Mouse (Mus musculus) forebrain, embryonic 14.5 days (tissue): ENCODE measurements at regions not wholly inside any gene's neighbourhood (a gene's known extent, or its start where the extent isn't known, plus 50 kb on each side); places are given as distances from the start of the nearest gene placed in this dataset.

Experiments
- ATAC-seq: fragments of 200-750 bp; cut with Nextera tagmentation; 2 replicates; pipeline ENCODE4 v1.8.0; 2017; ENCODE audit warnings: mild to moderate bottlenecking, moderate library complexity
- DNase-seq: peaks from one replicate; pipeline ENCODE4 v3.0.0-alpha.2; 2015; ENCODE audit warnings: low spot score
- H3K27ac ChIP-seq: fragments of 300-500 bp; sonication (generic); 2 replicates; pipeline ENCODE4 v1.5.1; 2014; ENCODE audit warnings: low read depth, mild to moderate bottlenecking, control low read depth, low read length, moderate library complexity
- H3K27me3 ChIP-seq: fragments of 300-500 bp; sonication (generic); replicated peaks from 2 replicates; pipeline ENCODE4 v1.6.1; 2014; ENCODE audit warnings: low read length, control low read depth, mixed read lengths; ENCODE audit not compliant: control insufficient read depth, insufficient read depth
- H3K36me3 ChIP-seq: fragments of 300-500 bp; sonication (generic); 2 replicates; pipeline ENCODE4 v1.6.1; 2014; ENCODE audit warnings: low read length, control low read depth; ENCODE audit not compliant: control insufficient read depth, insufficient read depth
- H3K4me1 ChIP-seq: fragments of 300-500 bp; sonication (generic); 2 replicates; pipeline ENCODE4 v1.6.1; 2014; ENCODE audit warnings: antibody characterized with exemption, low read length, control low read depth; ENCODE audit not compliant: control insufficient read depth, insufficient read depth
- H3K4me2 ChIP-seq: fragments of 300-500 bp; sonication (generic); 2 replicates; pipeline ENCODE4 v1.6.1; 2014; ENCODE audit warnings: mild to moderate bottlenecking, control low read depth, low read length
- H3K4me3 ChIP-seq: fragments of 300-500 bp; sonication (generic); 2 replicates; pipeline ENCODE4 v1.5.1; 2014; ENCODE audit warnings: low read depth, low read length, control low read depth
- H3K9ac ChIP-seq: fragments of 300-500 bp; sonication (generic); 2 replicates; pipeline ENCODE4 v1.6.1; 2014; ENCODE audit warnings: mild to moderate bottlenecking, low read length, control low read depth, moderate library complexity
- H3K9me3 ChIP-seq: fragments of 300-500 bp; sonication (generic); replicated peaks from 2 replicates; pipeline ENCODE4 v1.6.1; 2016; ENCODE audit warnings: low read length, control low read depth, mixed read lengths; ENCODE audit not compliant: control insufficient read depth
- WGBS: fragments of 180-500 bp; shearing (Covaris S2); extraction: QIAGEN DNeasy Blood & Tissue Kit; methylation state at CpG from one replicate; pipeline ENCODE4 v1.1.7; 2014; 5-methylcytosine and 5-hydroxymethylcytosine counted together

GRCm38 (mm10) chr7:129938141-129938540, 346.5 kb downstream of the Wdr11 start:
- no peak overlapping the region for H3K4me2 ChIP-seq
- 87% methylated on average over 10 of the region's 10 CpGs for WGBS
- no peaks in the 10 kb centered on the region for H3K27me3 ChIP-seq
- ATAC-seq (no peak), DNase-seq (no peak)
- H3K9ac ChIP-seq, result no peak overlapping the region
- H3K4me3 ChIP-seq, result no peak overlapping the region
- H3K27ac ChIP-seq, result no peak overlapping the region
- no peaks in the 10 kb centered on the region for H3K9me3 ChIP-seq
- H3K36me3 ChIP-seq, result no peaks in the 10 kb centered on the region
- H3K4me1 ChIP-seq, result no peaks in the 10 kb centered on the region

DNA sequence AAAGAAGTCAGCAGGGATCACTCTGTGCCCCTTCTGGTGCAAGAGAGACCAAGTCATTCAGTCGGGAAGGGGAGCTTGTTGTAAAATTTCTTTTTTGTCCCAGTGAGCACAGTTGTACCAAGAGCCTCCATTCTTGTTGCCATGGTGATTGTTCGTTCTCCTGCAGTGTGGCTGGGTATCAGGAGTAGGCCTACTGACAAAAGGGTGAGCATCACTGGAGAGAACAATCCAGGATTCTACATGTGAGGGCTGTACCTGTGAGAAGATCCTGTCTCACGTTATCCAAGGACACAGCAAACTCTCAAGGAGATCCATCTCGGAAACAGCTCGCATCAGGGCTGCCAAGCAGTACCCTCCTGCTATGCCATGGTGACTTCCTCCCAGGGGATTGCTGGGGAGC, 347.6 kb downstream of the Wdr11 start:
- H3K4me2 ChIP-seq, result no peak overlapping the region
- H3K27ac ChIP-seq, result no peak overlapping the region
- ATAC-seq (no peak), DNase-seq (no peak)
- H3K36me3 ChIP-seq, result no peaks in the 10 kb centered on the region
- no peak overlapping the region for H3K9ac ChIP-seq
- H3K9me3 ChIP-seq, result no peaks in the 10 kb centered on the region
- no peaks in the 10 kb centered on the region for H3K27me3 ChIP-seq
- no peak overlapping the region for H3K4me3 ChIP-seq
- 80% methylated on average over 5 of the region's 5 CpGs for WGBS
- no peaks in the 10 kb centered on the region for H3K4me1 ChIP-seq

- 89% methylated on average over 9 of the region's 9 CpGs for WGBS
- Histone ChIP-seq H3K9ac (no peak overlapping the region), H3K36me3 (no peaks in the 10 kb centered on the region), H3K4me1 (no peaks in the 10 kb centered on the region), H3K4me3 (no peak overlapping the region), H3K27me3 (no peaks in the 10 kb centered on the region), H3K9me3 (no peaks in the 10 kb centered on the region), H3K27ac (no peak overlapping the region), H3K4me2 (no peak overlapping the region)
- DNase-seq, result no peak
- no peak for ATAC-seq
Measured at GRCm38 (mm10) chr7:129941311-129942029, 349.8 kb downstream of the Wdr11 start.

- 69% methylated on average over 8 of the region's 8 CpGs for WGBS
- no peak overlapping the region for H3K9ac ChIP-seq
- DNase-seq (no peak), ATAC-seq (no peak)
- H3K36me3 ChIP-seq, result no peaks in the 10 kb centered on the region
- no peaks in the 10 kb centered on the region for H3K27me3 ChIP-seq
- no peak overlapping the region for H3K4me2 ChIP-seq
- H3K9me3 ChIP-seq, result no peaks in the 10 kb centered on the region
- H3K27ac ChIP-seq, result no peak overlapping the region
- H3K4me3 ChIP-seq, result no peak overlapping the region
- no peaks in the 10 kb centered on the region for H3K4me1 ChIP-seq
Measured at GRCm38 (mm10) chr7:129948613-129949110, 357.0 kb downstream of the Wdr11 start.

DNA sequence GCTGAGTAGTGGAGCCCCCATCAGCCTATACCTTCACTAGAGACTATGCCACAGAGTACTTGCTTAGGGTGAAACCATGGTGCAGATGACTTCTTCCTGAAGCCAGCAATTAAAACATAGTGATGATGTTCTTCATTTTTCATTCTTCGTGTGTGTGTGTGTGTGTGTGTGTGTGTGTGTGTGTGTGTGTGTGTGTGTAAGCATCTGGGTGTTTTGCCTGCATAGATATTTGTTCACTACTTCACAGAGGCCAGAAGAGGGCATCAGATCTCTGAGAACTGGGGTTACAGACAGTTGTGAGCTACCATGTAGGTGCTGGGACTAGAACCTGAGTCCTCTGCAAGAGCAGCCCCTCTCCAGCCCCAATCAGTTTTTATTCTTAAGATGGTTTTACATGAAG, 358.8 kb downstream of the Wdr11 start:
- DNase-seq (no peak), ATAC-seq (no peak)
- Histone ChIP-seq H3K27ac (no peak overlapping the region), H3K9me3 (no peaks in the 10 kb centered on the region), H3K4me1 (no peaks in the 10 kb centered on the region), H3K36me3 (no peaks in the 10 kb centered on the region), H3K4me2 (no peak overlapping the region), H3K4me3 (no peak overlapping the region), H3K27me3 (no peaks in the 10 kb centered on the region), H3K9ac (no peak overlapping the region)
- 83% methylated on average over 1 of the region's 1 CpGs for WGBS

GRCm38 (mm10) chr7:129958379-129958778, 366.7 kb downstream of the Wdr11 start:
- Histone ChIP-seq H3K9ac (no peak overlapping the region), H3K27ac (no peak overlapping the region), H3K36me3 (no peaks in the 10 kb centered on the region), H3K4me2 (no peak overlapping the region), H3K9me3 (no peaks in the 10 kb centered on the region), H3K27me3 (no peaks in the 10 kb centered on the region), H3K4me3 (no peak overlapping the region), H3K4me1 (peaks cover 12% of the 10 kb centered on the region; the same call in 1 of the 2 replicates)
- DNase-seq (no peak), ATAC-seq (no peak)
- WGBS, result 27% methylated on average over 3 of the region's 3 CpGs

DNA sequence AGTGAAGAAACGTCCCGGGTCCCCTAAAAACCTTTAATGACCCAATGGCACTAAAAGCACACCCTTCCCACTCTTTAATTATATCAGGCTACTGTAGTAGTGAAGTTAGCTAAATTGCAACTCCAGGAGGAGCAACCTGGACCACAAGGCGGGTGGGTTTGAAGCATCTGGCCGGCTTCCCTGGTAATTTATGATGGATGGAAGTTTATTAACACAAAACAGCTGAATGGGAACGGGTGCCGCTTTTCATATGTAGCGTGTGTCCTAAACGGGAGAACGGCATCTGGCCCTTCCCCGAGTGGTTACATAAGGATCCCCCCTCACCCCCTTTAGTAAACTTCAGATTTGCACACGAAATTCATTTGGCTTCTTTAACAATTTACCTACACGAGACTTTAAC, 370.9 kb downstream of the Wdr11 start:
- Histone ChIP-seq H3K9ac (no peak overlapping the region), H3K4me1 (peaks cover 12% of the 10 kb centered on the region; the same call in 1 of the 2 replicates), H3K36me3 (no peaks in the 10 kb centered on the region), H3K27ac (no peak overlapping the region), H3K27me3 (no peaks in the 10 kb centered on the region), H3K4me2 (no peak overlapping the region), H3K4me3 (no peak overlapping the region), H3K9me3 (no peaks in the 10 kb centered on the region)
- peak; percentile 43 for DNase-seq
- no peak for ATAC-seq
- 27% methylated on average over 12 of the region's 12 CpGs for WGBS

- ATAC-seq (no peak), DNase-seq (no peak)
- Histone ChIP-seq H3K9ac (no peak overlapping the region), H3K27ac (no peak overlapping the region), H3K4me3 (no peak overlapping the region), H3K36me3 (no peaks in the 10 kb centered on the region), H3K27me3 (no peaks in the 10 kb centered on the region), H3K4me2 (no peak overlapping the region), H3K4me1 (peaks cover 12% of the 10 kb centered on the region; the same call in 1 of the 2 replicates), H3K9me3 (no peaks in the 10 kb centered on the region)
- 85% methylated on average over 8 of the region's 8 CpGs for WGBS
Measured at GRCm38 (mm10) chr7:129964192-129964591, 372.5 kb downstream of the Wdr11 start.

- Histone ChIP-seq H3K9ac (no peak overlapping the region), H3K4me3 (no peak overlapping the region), H3K27me3 (no peaks in the 10 kb centered on the region), H3K27ac (no peak overlapping the region), H3K4me2 (no peak overlapping the region), H3K9me3 (no peaks in the 10 kb centered on the region), H3K4me1 (peaks cover 12% of the 10 kb centered on the region; the same call in 1 of the 2 replicates), H3K36me3 (no peaks in the 10 kb centered on the region)
- peak; percentile 29; the same call in 1 of the 2 replicates for ATAC-seq
- DNase-seq, result peak; percentile 25
- 86% methylated on average over 9 of the region's 9 CpGs for WGBS
Measured at GRCm38 (mm10) chr7:129965281-129966051, 373.8 kb downstream of the Wdr11 start.
